ENCODE assay signal across 7 mouse cellular contexts in genomic region chr9:65587573-65588358, GRCm38 (mm10). TPM values are rescaled to one million over a fixed set of nuclear protein-coding genes. Genes with fewer than 3 reads are reported as not detected.
DNase-seq lines count a peak whose midpoint lies in the region; ATAC-seq and TF ChIP-seq lines count a peak whose summit lies in the region.

No protein-coding gene starts in this region.

- no peak overlapping the region for H3K27ac ChIP-seq in lung, postnatal 0 days (ENCODE audit: low read length)
- no peak overlapping the region for H3K27ac ChIP-seq in forebrain, embryonic 14.5 days (ENCODE audit: low read depth, low read length)
- H3K27ac ChIP-seq in midbrain, embryonic 16.5 days (ENCODE audit: low read length) = no peak overlapping the region

- TF ChIP-seq CTCF in lung, postnatal 0 days (IDR thresholded peaks at IDR 0.05) = no peak

- ATAC-seq in lung, postnatal 0 days = peak; percentile 30; the same call in 1 of the 2 replicates
- peak; percentile 40 for ATAC-seq in forebrain, embryonic 14.5 days
- ATAC-seq in midbrain, embryonic 16.5 days = peak; percentile 56

- no peak for TF ChIP-seq EP300 in lung, postnatal 0 days (IDR thresholded peaks at IDR 0.05)

- peaks cover 20% of the 10 kb centered on the region for H3K4me1 ChIP-seq in lung, postnatal 0 days (ENCODE audit: insufficient read depth, low read depth, low read length)
- peaks cover 18% of the 10 kb centered on the region for H3K4me1 ChIP-seq in forebrain, embryonic 14.5 days (ENCODE audit: control insufficient read depth, insufficient read depth, low read length)
- peaks cover 16% of the 10 kb centered on the region for H3K4me1 ChIP-seq in midbrain, embryonic 16.5 days (ENCODE audit: control insufficient read depth, insufficient read depth, low read length)

- peak overlapping the region; percentile 93 for H3K4me2 ChIP-seq in lung, postnatal 0 days (replicated peaks; ENCODE audit: low read depth, low read length)
- peak overlapping the region; percentile 95 for H3K4me2 ChIP-seq in forebrain, embryonic 14.5 days (ENCODE audit: low read length)
- H3K4me2 ChIP-seq in midbrain, embryonic 16.5 days (ENCODE audit: low read length) = peak overlapping the region; percentile 99

- DNase-seq in lung, postnatal 0 days (ENCODE audit: low spot score) = peak; percentile 26
- DNase-seq in lung, adult 18-20 months = no peak
- peak; percentile 42 for DNase-seq in adrenal gland, postnatal 25 days
- DNase-seq in forebrain, embryonic 14.5 days (ENCODE audit: low spot score) = peak; percentile 46
- peak; percentile 38 for DNase-seq in kidney, postnatal 14 days
- DNase-seq in thymus, postnatal 25 days = peak; percentile 50

- H3K36me3 ChIP-seq in lung, postnatal 0 days (ENCODE audit: insufficient read depth, low read length) = no peaks in the 10 kb centered on the region
- peaks cover 9% of the 10 kb centered on the region for H3K36me3 ChIP-seq in forebrain, embryonic 14.5 days (ENCODE audit: control insufficient read depth, insufficient read depth, low read length)
- H3K36me3 ChIP-seq in midbrain, embryonic 16.5 days (ENCODE audit: control insufficient read depth, insufficient read depth, low read length) = no peaks in the 10 kb centered on the region

- 0 out of 2 replicates have a peak overlapping the region, but pooled peaks have one; percentile 19 for H3K9ac ChIP-seq in lung, postnatal 0 days (replicated peaks; ENCODE audit: low read depth)
- peak overlapping the region; percentile 64 for H3K9ac ChIP-seq in forebrain, embryonic 14.5 days (ENCODE audit: low read length)
- peak overlapping the region; percentile 64 for H3K9ac ChIP-seq in midbrain, embryonic 16.5 days (ENCODE audit: low read depth, low read length)

- no peaks in the 10 kb centered on the region for H3K27me3 ChIP-seq in lung, postnatal 0 days (replicated peaks; ENCODE audit: insufficient read depth, low read length)
- no peaks in the 10 kb centered on the region for H3K27me3 ChIP-seq in forebrain, embryonic 14.5 days (replicated peaks; ENCODE audit: control insufficient read depth, insufficient read depth, low read length)
- no peaks in the 10 kb centered on the region for H3K27me3 ChIP-seq in midbrain, embryonic 16.5 days (ENCODE audit: control insufficient read depth, insufficient read depth, low read depth, low read length)

- H3K4me3 ChIP-seq in lung, postnatal 0 days (ENCODE audit: low read depth, low read length) = peak overlapping the region; percentile 43
- H3K4me3 ChIP-seq in forebrain, embryonic 14.5 days (ENCODE audit: low read depth, low read length) = peak overlapping the region; percentile 54
- H3K4me3 ChIP-seq in midbrain, embryonic 16.5 days (ENCODE audit: low read depth, low read length) = peak overlapping the region; percentile 54

- H3K9me3 ChIP-seq in lung, postnatal 0 days (ENCODE audit: low read length) = no peaks in the 10 kb centered on the region
- no peaks in the 10 kb centered on the region for H3K9me3 ChIP-seq in forebrain, embryonic 14.5 days (replicated peaks; ENCODE audit: control insufficient read depth, low read length)
- no peaks in the 10 kb centered on the region for H3K9me3 ChIP-seq in midbrain, embryonic 16.5 days (replicated peaks; ENCODE audit: control insufficient read depth, low read length, poor library complexity, severe bottlenecking)

- 0% methylated on average over 50 of the region's 64 CpGs for WGBS in lung, postnatal 0 days
- WGBS in forebrain, embryonic 14.5 days = under 1% methylated on average over 64 of the region's 64 CpGs
- 0% methylated on average over 64 of the region's 64 CpGs for WGBS in midbrain, embryonic 16.5 days

RNA-seq across cellular contexts. Expression of gene Pif1, which starts 0.8 kb away (rescaled TPM):
- polyA plus RNA-seq in lung, postnatal 0 days (2015; fragmentation: Nextera tagmentation; extraction: Ambion mirVana) = 0.56 and 0.87 TPM in 2 replicates
- 1.1 and 1.6 TPM in 2 replicates for total RNA-seq in adrenal gland, postnatal 25 days (2021)
- 5.8 and 6.3 TPM in 2 replicates for polyA plus RNA-seq in forebrain, embryonic 14.5 days (2014; fragmentation: Nextera tagmentation; extraction: Ambion mirVana)
- 2.0 and 2.1 TPM in 2 replicates for polyA plus RNA-seq in midbrain, embryonic 16.5 days (2015; fragmentation: Nextera tagmentation; extraction: Ambion mirVana)

RNA-seq across cellular contexts. Expression of gene Plekho2, which starts 7.9 kb away (rescaled TPM):
- 20.3 and 21.1 TPM in 2 replicates for polyA plus RNA-seq in lung, postnatal 0 days (2015; fragmentation: Nextera tagmentation; extraction: Ambion mirVana)
- total RNA-seq in adrenal gland, postnatal 25 days (2021) = 58.2 and 64.5 TPM in 2 replicates
- 3.6 and 3.9 TPM in 2 replicates for polyA plus RNA-seq in forebrain, embryonic 14.5 days (2014; fragmentation: Nextera tagmentation; extraction: Ambion mirVana)
- 3.1 and 3.8 TPM in 2 replicates for polyA plus RNA-seq in midbrain, embryonic 16.5 days (2015; fragmentation: Nextera tagmentation; extraction: Ambion mirVana)

RNA-seq across cellular contexts. Expression of gene Rbpms2, which starts 41.7 kb away (rescaled TPM):
- 6.1 and 6.5 TPM in 2 replicates for polyA plus RNA-seq in lung, postnatal 0 days (2015; fragmentation: Nextera tagmentation; extraction: Ambion mirVana)
- total RNA-seq in adrenal gland, postnatal 25 days (2021) = 51.5 and 63.3 TPM in 2 replicates
- 3.8 TPM in 2 replicates for polyA plus RNA-seq in forebrain, embryonic 14.5 days (2014; fragmentation: Nextera tagmentation; extraction: Ambion mirVana)
- polyA plus RNA-seq in midbrain, embryonic 16.5 days (2015; fragmentation: Nextera tagmentation; extraction: Ambion mirVana) = 2.9 TPM in 2 replicates

Comparison
In these comparisons a context has a peak if more than half of its experiments do, and no peak if none do; other contexts are left out.
1. DNase-seq: peak in lung, postnatal 0 days (single experiment), adrenal gland, postnatal 25 days (single experiment), forebrain, embryonic 14.5 days (single experiment), kidney, postnatal 14 days (single experiment) and thymus, postnatal 25 days (single experiment); none in lung, adult 18-20 months (0 of 2).
2. Peak in every context shown above with its lines, with median percentiles within 50 percentile points of each other: ATAC-seq, H3K4me2 ChIP-seq, H3K4me3 ChIP-seq and H3K9ac ChIP-seq.